ENCODE assay signal across 28 mouse cellular contexts in genomic region chr15:5156355-5156754, GRCm38 (mm10). TPM values are rescaled to one million over a fixed set of nuclear protein-coding genes. Genes with fewer than 3 reads are reported as not detected.
DNase-seq lines count a peak whose midpoint lies in the region; ATAC-seq lines count a peak whose summit lies in the region.
"Had no signal": no experiment of that assay in that cellular context is flagged by ENCODE, and none has a peak within 500 bp of the region (broad histone marks: within the 10 kb centered on the region; RNA-seq: fewer than 3 reads in every experiment).

No protein-coding gene starts in this region.

- H3K9ac ChIP-seq in forebrain, embryonic 16.5 days (replicated peaks; ENCODE audit: low read depth, low read length): no peak overlapping the region
- no peak overlapping the region for H3K9ac ChIP-seq in forebrain, embryonic 14.5 days (ENCODE audit: low read length)
- H3K9ac ChIP-seq in heart, embryonic 12.5 days: no peak overlapping the region
- H3K9ac ChIP-seq: forebrain, embryonic 13.5 days; heart, embryonic 13.5 days; hindbrain, embryonic 15.5 days; lung, embryonic 14.5 days; neural tube, embryonic 15.5 days had no signal

- no peak for DNase-seq in forebrain, embryonic 14.5 days (ENCODE audit: low spot score)
- DNase-seq in kidney, postnatal 4 days: no peak
- no peak for DNase-seq in right cerebral cortex, postnatal 14 days
- DNase-seq: adrenal gland, postnatal 25 days; cerebellum, adult 11-12 months; cerebellum, adult 9-11 months; gastrocnemius, postnatal 25 days; heart, adult 18-20 months; heart, postnatal 10 days; kidney, adult 11 months; kidney, postnatal 25 days; left cerebral cortex, postnatal 4 days; lung, embryonic 14.5 days; lung, postnatal 14 days; midbrain, embryonic 14.5 days; thymus, adult 2 months; thymus, postnatal 36 days had no signal

- no peaks in the 10 kb centered on the region for H3K27me3 ChIP-seq in forebrain, embryonic 16.5 days (replicated peaks; ENCODE audit: control insufficient read depth, insufficient read depth, low read length)
- H3K27me3 ChIP-seq in forebrain, embryonic 14.5 days (replicated peaks; ENCODE audit: control insufficient read depth, insufficient read depth, low read length): no peaks in the 10 kb centered on the region
- H3K27me3 ChIP-seq in megakaryocyte, embryonic 14.5 days (replicated peaks): no peaks in the 10 kb centered on the region
- no peaks in the 10 kb centered on the region for H3K27me3 ChIP-seq in heart, embryonic 12.5 days (replicated peaks)
- H3K27me3 ChIP-seq: forebrain, embryonic 13.5 days; heart, embryonic 13.5 days; hindbrain, embryonic 15.5 days; neural tube, embryonic 15.5 days had no signal

- H3K4me3 ChIP-seq in forebrain, embryonic 16.5 days (replicated peaks; ENCODE audit: low read length): no peak overlapping the region
- no peak overlapping the region for H3K4me3 ChIP-seq in forebrain, embryonic 14.5 days (ENCODE audit: low read depth, low read length)
- peak overlapping the region; percentile 33 for H3K4me3 ChIP-seq in megakaryocyte, embryonic 14.5 days (replicated peaks)
- H3K4me3 ChIP-seq in heart, embryonic 12.5 days: no peak overlapping the region
- H3K4me3 ChIP-seq: forebrain, embryonic 13.5 days; heart, embryonic 13.5 days; hindbrain, embryonic 10.5 days; hindbrain, embryonic 15.5 days; neural tube, embryonic 15.5 days had no signal

- WGBS in forebrain, embryonic 16.5 days: 84% methylated on average over 4 of the region's 4 CpGs
- 85% methylated on average over 4 of the region's 4 CpGs for WGBS in forebrain, embryonic 14.5 days
- 92% methylated on average over 4 of the region's 4 CpGs for WGBS in heart, embryonic 12.5 days

- no peaks in the 10 kb centered on the region for H3K36me3 ChIP-seq in forebrain, embryonic 16.5 days (ENCODE audit: control insufficient read depth, insufficient read depth)
- H3K36me3 ChIP-seq in forebrain, embryonic 14.5 days (ENCODE audit: control insufficient read depth, insufficient read depth, low read length): 0 out of 2 replicates have a peak, but pooled peaks cover 3% of the 10 kb centered on the region
- peaks cover 29% of the 10 kb centered on the region for H3K36me3 ChIP-seq in megakaryocyte, embryonic 14.5 days (replicated peaks; ENCODE audit: low read length)
- peaks cover 8% of the 10 kb centered on the region for H3K36me3 ChIP-seq in heart, embryonic 12.5 days

- H3K4me2 ChIP-seq in forebrain, embryonic 16.5 days (ENCODE audit: low read length): no peak overlapping the region
- H3K4me2 ChIP-seq in forebrain, embryonic 14.5 days (ENCODE audit: low read length): no peak overlapping the region
- H3K4me2 ChIP-seq in heart, embryonic 12.5 days: no peak overlapping the region
- H3K4me2 ChIP-seq: forebrain, embryonic 13.5 days; heart, embryonic 13.5 days; hindbrain, embryonic 15.5 days; lung, embryonic 14.5 days; neural tube, embryonic 15.5 days had no signal

- H3K27ac ChIP-seq in forebrain, embryonic 16.5 days (ENCODE audit: low read length): no peak overlapping the region
- no peak overlapping the region for H3K27ac ChIP-seq in forebrain, embryonic 14.5 days (ENCODE audit: low read depth, low read length)
- no peak overlapping the region for H3K27ac ChIP-seq in heart, embryonic 12.5 days (ENCODE audit: poor library complexity, severe bottlenecking)
- H3K27ac ChIP-seq: forebrain, embryonic 13.5 days; heart, embryonic 13.5 days; hindbrain, embryonic 10.5 days; hindbrain, embryonic 15.5 days; neural tube, embryonic 15.5 days had no signal

- H3K9me3 ChIP-seq in forebrain, embryonic 16.5 days (ENCODE audit: control insufficient read depth, low read length): no peaks in the 10 kb centered on the region
- no peaks in the 10 kb centered on the region for H3K9me3 ChIP-seq in forebrain, embryonic 14.5 days (replicated peaks; ENCODE audit: control insufficient read depth, low read length)
- no peaks in the 10 kb centered on the region for H3K9me3 ChIP-seq in megakaryocyte, embryonic 14.5 days
- no peaks in the 10 kb centered on the region for H3K9me3 ChIP-seq in heart, embryonic 12.5 days (replicated peaks)
- H3K9me3 ChIP-seq: forebrain, embryonic 13.5 days; heart, embryonic 13.5 days; hindbrain, embryonic 10.5 days; hindbrain, embryonic 15.5 days; neural tube, embryonic 15.5 days had no signal

- peaks cover 9% of the 10 kb centered on the region for H3K4me1 ChIP-seq in forebrain, embryonic 16.5 days (replicated peaks; ENCODE audit: control insufficient read depth, insufficient read depth, low read length)
- peaks cover 3% of the 10 kb centered on the region; the same call in 1 of the 2 replicates for H3K4me1 ChIP-seq in forebrain, embryonic 14.5 days (ENCODE audit: control insufficient read depth, insufficient read depth, low read length)
- peaks cover 59% of the 10 kb centered on the region for H3K4me1 ChIP-seq in megakaryocyte, embryonic 14.5 days
- peaks cover 30% of the 10 kb centered on the region for H3K4me1 ChIP-seq in heart, embryonic 12.5 days (replicated peaks)

- ATAC-seq in forebrain, embryonic 16.5 days: 0 out of 2 replicates have a peak, but pooled peaks have one; percentile 18
- ATAC-seq in forebrain, embryonic 14.5 days: no peak
- no peak for ATAC-seq in megakaryocyte, adult 5-6 weeks (ENCODE audit: poor library complexity, severe bottlenecking)
- 0 out of 2 replicates have a peak, but pooled peaks have one; percentile 41 for ATAC-seq in erythroid progenitor cell, adult 5-6 weeks (replicated peaks; ENCODE audit: low FRiP score, poor library complexity, severe bottlenecking)
- no peak for ATAC-seq in heart, embryonic 12.5 days (ENCODE audit: insufficient number of reproducible peaks, low FRiP score)
- ATAC-seq: forebrain, embryonic 13.5 days; inflammation-experienced regulatory T-cells, adult 6 months had no signal

RNA-seq across cellular contexts. Expression of gene Prkaa1, which starts 12.7 kb away (rescaled TPM):
- polyA plus RNA-seq in forebrain, embryonic 16.5 days (2015; fragmentation: Nextera tagmentation; extraction: Ambion mirVana): 14.8 and 16.2 TPM in 2 replicates
- polyA plus RNA-seq in forebrain, embryonic 14.5 days (2014; fragmentation: Nextera tagmentation; extraction: Ambion mirVana): 15.7 and 17.0 TPM in 2 replicates
- 0.47 and 0.93 TPM in 2 replicates for polyA plus RNA-seq in megakaryocyte, embryonic 14.5 days (2012; ENCODE audit: insufficient read depth, low replicate concordance)
- 36.2 and 42.8 TPM in 2 replicates for total RNA-seq in megakaryocyte, adult 5-6 weeks (2015)
- total RNA-seq in megakaryocyte, adult 5-6 weeks (2017): 30.5 and 31.1 TPM in 2 replicates
- total RNA-seq in erythroid progenitor cell, adult 5-6 weeks (2015; ENCODE audit: low replicate concordance): 44.3 and 51.6 TPM in 2 replicates
- 19.4 and 20.3 TPM in 2 replicates for total RNA-seq in erythroid progenitor cell, adult 5-6 weeks (2017; ENCODE audit: low replicate concordance)
- 23.7 and 24.1 TPM in 2 replicates for polyA plus RNA-seq in heart, embryonic 12.5 days (2016; fragmentation: Nextera tagmentation; extraction: Ambion mirVana)

RNA-seq across cellular contexts. Expression of gene Ttc33, which starts 29.0 kb away (rescaled TPM):
- 64.6 and 70.7 TPM in 2 replicates for polyA plus RNA-seq in forebrain, embryonic 16.5 days (2015; fragmentation: Nextera tagmentation; extraction: Ambion mirVana)
- polyA plus RNA-seq in forebrain, embryonic 14.5 days (2014; fragmentation: Nextera tagmentation; extraction: Ambion mirVana): 65.6 and 75.5 TPM in 2 replicates
- 18.4 TPM in 1 of 2 replicates, not detected in the other for polyA plus RNA-seq in megakaryocyte, embryonic 14.5 days (2012; ENCODE audit: insufficient read depth, low replicate concordance)
- total RNA-seq in megakaryocyte, adult 5-6 weeks (2015): 21.6 and 23.1 TPM in 2 replicates
- total RNA-seq in megakaryocyte, adult 5-6 weeks (2017): 34.1 and 38.5 TPM in 2 replicates
- total RNA-seq in erythroid progenitor cell, adult 5-6 weeks (2015; ENCODE audit: low replicate concordance): 1.7 and 9.4 TPM in 2 replicates
- total RNA-seq in erythroid progenitor cell, adult 5-6 weeks (2017; ENCODE audit: low replicate concordance): 4.8 and 11.4 TPM in 2 replicates
- 32.4 and 32.6 TPM in 2 replicates for polyA plus RNA-seq in heart, embryonic 12.5 days (2016; fragmentation: Nextera tagmentation; extraction: Ambion mirVana)

RNA-seq across cellular contexts. Expression of gene Rpl37, which starts 39.9 kb away (rescaled TPM):
- 335 and 339 TPM in 2 replicates for polyA plus RNA-seq in forebrain, embryonic 16.5 days (2015; fragmentation: Nextera tagmentation; extraction: Ambion mirVana)
- 391 and 567 TPM in 2 replicates for polyA plus RNA-seq in forebrain, embryonic 14.5 days (2014; fragmentation: Nextera tagmentation; extraction: Ambion mirVana)
- polyA plus RNA-seq in megakaryocyte, embryonic 14.5 days (2012; ENCODE audit: insufficient read depth, low replicate concordance): 7.1 and 79.8 TPM in 2 replicates
- total RNA-seq in megakaryocyte, adult 5-6 weeks (2015): 917 and 975 TPM in 2 replicates
- 1,352 and 1,548 TPM in 2 replicates for total RNA-seq in megakaryocyte, adult 5-6 weeks (2017)
- total RNA-seq in erythroid progenitor cell, adult 5-6 weeks (2015; ENCODE audit: low replicate concordance): 257 and 311 TPM in 2 replicates
- 233 and 410 TPM in 2 replicates for total RNA-seq in erythroid progenitor cell, adult 5-6 weeks (2017; ENCODE audit: low replicate concordance)
- polyA plus RNA-seq in heart, embryonic 12.5 days (2016; fragmentation: Nextera tagmentation; extraction: Ambion mirVana): 421 and 424 TPM in 2 replicates

RNA-seq across cellular contexts. Expression of gene Card6, which starts 48.0 kb away (rescaled TPM):
- polyA plus RNA-seq in forebrain, embryonic 16.5 days (2015; fragmentation: Nextera tagmentation; extraction: Ambion mirVana): 0.35 and 0.40 TPM in 2 replicates
- polyA plus RNA-seq in forebrain, embryonic 14.5 days (2014; fragmentation: Nextera tagmentation; extraction: Ambion mirVana): 0.72 and 0.85 TPM in 2 replicates
- polyA plus RNA-seq in megakaryocyte, embryonic 14.5 days (2012; ENCODE audit: insufficient read depth, low replicate concordance): 0.09 TPM in 1 of 2 replicates, not detected in the other
- total RNA-seq in megakaryocyte, adult 5-6 weeks (2015): 8.9 and 9.7 TPM in 2 replicates
- total RNA-seq in megakaryocyte, adult 5-6 weeks (2017): 5.2 and 6.0 TPM in 2 replicates
- 4.2 and 9.4 TPM in 2 replicates for total RNA-seq in erythroid progenitor cell, adult 5-6 weeks (2015; ENCODE audit: low replicate concordance)
- 0.64 and 1.9 TPM in 2 replicates for total RNA-seq in erythroid progenitor cell, adult 5-6 weeks (2017; ENCODE audit: low replicate concordance)
- 2.3 and 3.1 TPM in 2 replicates for polyA plus RNA-seq in heart, embryonic 12.5 days (2016; fragmentation: Nextera tagmentation; extraction: Ambion mirVana)

Comparison
In these comparisons a context has a peak if more than half of its experiments do, and no peak if none do; other contexts are left out.
1. ATAC-seq: peak in forebrain, embryonic 16.5 days (single experiment) and erythroid progenitor cell, adult 5-6 weeks (single experiment); none in forebrain, embryonic 14.5 days (single experiment), megakaryocyte, adult 5-6 weeks (single experiment) and heart, embryonic 12.5 days (single experiment).